Mouse (Mus musculus): ENCODE measurements around the gene Ifnz.
"Not testable (repeated sequence)": the region's sequence is repeated elsewhere in the genome, so short reads cannot be mapped to it uniquely, and the experiment has no call there.

GRCm38 (mm10) chr4:88782335-88782734 lies 404 bp downstream of the Ifnz start:
- TF ChIP-seq CTCF (IDR thresholded peaks at IDR 0.05; ENCODE audit: low read depth, low read length); EP300 (IDR thresholded peaks at IDR 0.05; ENCODE audit: insufficient read depth, low read depth, low read length): not testable (repeated sequence)
